Mouse (Mus musculus) kidney, adult 2 months (tissue): ENCODE results near the gene Tmprss15.

Experiments
- CTCF ChIP-seq: fragments of 200-500 bp; conservative IDR thresholded peaks from 2 replicates; pipeline ENCODE4 v1.5.1; 2011; ENCODE audit warnings: low read depth, mild to moderate bottlenecking, control low read depth, low read length, moderate library complexity, mixed read lengths; ENCODE audit not compliant: insufficient read depth, insufficient read length
- POLR2A ChIP-seq: fragments of 200-500 bp; IDR thresholded peaks from one replicate; pipeline ENCODE4 v1.6.1; 2011; ENCODE audit warnings: low read depth, low read length, control low read depth

DNA sequence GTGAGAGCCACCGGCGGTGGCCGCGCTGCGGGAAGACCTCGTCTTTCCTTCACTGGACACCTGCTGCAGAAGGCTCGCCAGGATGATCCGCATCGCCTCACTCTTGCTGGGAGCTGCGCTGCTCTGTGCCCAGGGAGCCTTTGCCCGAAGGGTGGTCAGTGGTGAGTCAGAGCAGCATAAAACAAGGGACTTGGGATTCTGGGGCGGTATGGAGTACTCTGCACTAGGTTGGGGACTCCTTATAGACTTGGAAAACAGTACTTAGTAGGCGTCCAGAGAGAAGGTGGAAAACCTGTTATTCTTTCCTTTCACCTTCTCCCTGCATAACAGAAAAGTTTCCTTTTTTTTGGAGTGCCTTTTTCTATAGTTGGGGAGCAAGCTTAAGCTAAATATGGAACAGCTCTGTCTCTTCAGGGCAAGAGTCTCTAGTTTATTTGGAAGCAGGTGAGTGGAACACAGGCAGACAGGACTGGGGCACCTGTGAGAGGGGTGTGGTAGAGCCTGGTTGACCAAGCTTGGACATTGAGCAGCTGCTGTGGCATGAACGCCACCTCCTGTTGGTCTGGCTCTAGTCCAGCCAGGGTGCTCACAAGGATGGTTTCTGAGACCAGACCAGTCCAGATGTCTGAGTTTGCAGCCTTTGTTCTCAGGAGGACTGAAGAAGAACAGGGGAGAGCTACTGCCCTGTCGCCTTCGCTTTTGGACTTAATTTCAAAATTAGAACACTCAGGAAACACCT, 159.4 kb downstream of the Tmprss15 start:
- TF ChIP-seq CTCF (no peak), POLR2A (no peak)
